Mouse (Mus musculus): Measurements from ENCODE around the gene Gm5771.
"Not testable (repeated sequence)": the region's sequence is repeated elsewhere in the genome, so short reads cannot be mapped to it uniquely, and the experiment has no call there.

The Gm5771 gene

DNA sequence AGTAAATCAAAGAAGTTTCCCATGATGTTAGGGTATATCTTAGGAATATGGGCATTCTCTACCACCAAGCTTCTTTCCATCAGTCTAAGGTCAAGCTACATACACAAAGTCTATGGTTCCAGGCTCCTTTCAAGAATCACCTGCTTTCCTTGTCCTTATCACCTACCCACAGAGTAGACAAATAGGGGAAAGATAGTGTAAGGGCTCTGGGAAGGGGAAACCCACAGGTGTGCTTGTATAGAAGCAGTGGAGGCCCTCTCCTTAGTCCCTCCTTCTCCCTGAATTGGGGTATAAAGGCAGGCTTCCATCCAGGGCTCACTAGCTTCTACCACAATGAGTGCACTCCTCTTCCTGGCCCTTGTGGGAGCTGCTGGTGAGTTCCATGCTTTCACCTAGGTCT lies at the start of gene Gm5771:
Gene Gm5771 (plus strand): TSS at position 301 of the 400 bp plus-strand sequence.
- not testable (repeated sequence) for DNase-seq (ENCODE audit: low read depth in 2 of 2, low spot score in 2 of 2)

- DNase-seq (ENCODE audit: low read depth in 2 of 2, low spot score in 2 of 2) = no peak
These were observed 38.2 kb upstream of the Gm5771 start, which contains the start of gene Try10 for GRCm38 (mm10) chr6:41353932-41354331. Try10 (plus strand) TSS chr6:41354105.

DNA sequence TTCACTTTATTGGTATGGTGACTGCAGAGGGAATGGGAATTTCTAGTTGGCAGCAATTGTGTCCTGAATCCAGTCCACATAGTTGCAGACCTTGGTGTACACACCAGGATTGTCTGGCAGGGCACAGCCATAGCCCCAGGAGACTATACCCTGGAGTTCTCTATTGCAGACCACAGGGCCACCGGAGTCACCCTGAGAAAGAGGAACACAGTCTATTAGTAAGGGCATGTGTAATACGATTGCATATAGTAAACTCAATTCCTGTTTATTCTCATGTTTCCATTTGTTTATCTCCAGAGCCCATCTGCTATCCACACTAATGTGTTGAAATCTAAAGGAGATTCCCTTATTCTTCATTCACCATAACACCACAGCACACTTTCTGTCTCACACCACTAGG lies 18.4 kb upstream of the Gm5771 start:
- not testable (repeated sequence) for DNase-seq (ENCODE audit: low read depth in 2 of 2, low spot score in 2 of 2)

DNA sequence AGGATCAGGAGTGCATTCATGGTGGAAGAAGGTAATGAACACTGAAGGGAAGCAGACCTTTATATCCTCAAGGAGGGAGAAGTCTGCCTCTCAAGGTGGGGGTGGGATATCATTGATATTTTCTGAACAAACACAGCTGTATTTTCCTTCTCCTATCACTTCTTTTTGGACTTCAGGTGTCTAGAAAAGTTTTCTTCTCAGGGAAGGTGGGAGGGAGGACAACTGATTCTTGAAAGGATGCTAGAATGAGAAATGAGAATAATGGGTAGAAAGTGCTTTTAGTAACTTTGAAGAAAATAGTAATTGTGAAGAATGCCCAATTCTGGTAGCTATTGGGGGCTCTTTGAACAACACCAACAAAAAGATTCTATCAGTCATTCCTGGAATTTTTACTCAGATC lies 14.6 kb upstream of the Gm5771 start, which contains the start of gene Prss3:
Gene Prss3 (minus strand): TSS at position 101 of the 400 bp plus-strand sequence.
- DNase-seq (ENCODE audit: low read depth in 2 of 2, low spot score in 2 of 2) = not testable (repeated sequence)

- DNase-seq (ENCODE audit: low read depth in 2 of 2, low spot score in 2 of 2) = no peak
These were observed 5.4 kb upstream of the Gm5771 start for GRCm38 (mm10) chr6:41386781-41387180.

- DNase-seq (ENCODE audit: low read depth in 2 of 2, low spot score in 2 of 2) = not testable (repeated sequence)
These were observed 516 bp upstream of the Gm5771 start for GRCm38 (mm10) chr6:41391640-41392039.

DNA sequence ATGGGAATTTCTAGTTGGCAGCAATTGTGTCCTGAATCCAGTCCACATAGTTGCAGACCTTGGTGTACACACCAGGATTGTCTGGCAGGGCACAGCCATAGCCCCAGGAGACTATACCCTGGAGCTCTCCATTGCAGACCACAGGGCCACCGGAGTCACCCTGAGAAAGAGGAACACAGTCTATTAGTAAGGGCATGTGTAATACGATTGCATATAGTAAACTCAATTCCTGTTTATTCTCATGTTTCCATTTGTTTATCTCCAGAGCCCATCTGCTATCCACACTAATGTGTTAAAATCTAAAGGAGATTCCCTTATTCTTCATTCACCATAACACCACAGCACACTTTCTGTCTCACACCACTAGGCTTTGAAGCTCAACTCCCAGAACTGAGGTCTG lies 50.1 kb downstream of the Gm5771 start:
- not testable (repeated sequence) for DNase-seq (ENCODE audit: low read depth in 2 of 2, low spot score in 2 of 2)

DNA sequence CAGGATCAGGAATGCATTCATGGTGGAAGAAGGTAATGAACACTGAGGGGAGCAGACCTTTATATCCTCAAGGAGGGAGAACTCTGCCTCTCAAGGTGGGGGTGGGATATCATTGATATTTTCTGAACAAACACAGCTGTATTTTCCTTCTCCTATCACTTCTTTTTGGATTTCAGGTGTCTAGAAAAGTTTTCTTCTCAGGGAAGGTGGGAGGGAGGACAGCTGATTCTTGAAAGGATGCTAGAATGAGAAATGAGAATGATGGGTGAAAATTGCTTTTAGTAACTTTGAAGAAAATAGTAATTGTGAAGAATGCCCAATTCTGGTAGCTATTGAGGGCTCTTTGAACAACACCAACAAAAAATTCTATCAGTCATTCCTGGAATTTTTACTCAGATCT lies 53.9 kb downstream of the Gm5771 start, which contains the start of gene Gm10334:
Gene Gm10334 (minus strand): TSS at position 101 of the 400 bp plus-strand sequence.
- not testable (repeated sequence) for DNase-seq (ENCODE audit: low read depth in 2 of 2, low spot score in 2 of 2)
